Mouse (Mus musculus) layer of hippocampus, postnatal 14 days (tissue): ENCODE data around the gene Ifna14. TPM values are rescaled to one million over a fixed set of nuclear protein-coding genes. Genes with fewer than 3 reads are reported as not detected.
"Not testable (repeated sequence)": the region's sequence is repeated elsewhere in the genome, so short reads cannot be mapped to it uniquely, and the experiment has no call there.

Experiments used
- DNase-seq, 2 experiments: peaks; one replicate each; pipeline ENCODE4 v3.0.0; 2021 to 2022; ENCODE audit warnings: low spot score in 2 of 2, mixed read lengths in 1 of 2
- long read RNA-seq, 2 experiments: library from polyadenylated mRNA; stranded (forward); transcript quantifications; one replicate each; pipeline ENCODE4 v2.0.0; 2021
- total RNA-seq, 2 experiments: library from RNA; stranded (reverse); gene quantifications; 2 replicates each; pipeline ENCODE4 v1.2.3; 2021

Gene Ifna14
- total RNA-seq: not detected
- long read RNA-seq, experiment 1: 0 reads
- long read RNA-seq, experiment 2: 0 reads

DNA sequence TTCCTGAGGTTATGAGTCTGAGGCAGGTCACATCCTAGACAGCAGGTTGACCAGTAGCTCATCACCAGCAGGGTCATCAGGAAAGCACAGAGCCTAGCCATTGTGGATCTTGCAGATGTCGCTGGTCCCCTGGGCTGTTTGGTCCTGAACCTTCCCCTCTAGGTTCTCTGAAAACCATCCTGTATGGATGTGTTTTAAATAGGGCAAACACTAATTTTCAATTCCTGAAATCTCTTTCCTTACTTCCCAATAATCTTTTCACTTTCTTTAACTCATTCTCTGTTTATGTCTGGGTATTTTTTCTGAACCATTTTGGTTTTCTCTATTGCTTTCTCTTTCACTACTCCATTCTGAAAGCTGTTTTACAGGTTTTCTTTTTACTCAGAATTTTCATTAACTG, at the start of gene Ifna14:
Gene Ifna14 (minus strand): TSS at position 101 of the 400 bp plus-strand sequence.
- DNase-seq: no peak

GRCm38 (mm10) chr4:88603276-88603675, 31.7 kb upstream of the Ifna14 start, which contains the start of gene Ifna12:
TSS of gene Ifna12 (minus strand) at chr4:88603376.
- no peak for DNase-seq

DNA sequence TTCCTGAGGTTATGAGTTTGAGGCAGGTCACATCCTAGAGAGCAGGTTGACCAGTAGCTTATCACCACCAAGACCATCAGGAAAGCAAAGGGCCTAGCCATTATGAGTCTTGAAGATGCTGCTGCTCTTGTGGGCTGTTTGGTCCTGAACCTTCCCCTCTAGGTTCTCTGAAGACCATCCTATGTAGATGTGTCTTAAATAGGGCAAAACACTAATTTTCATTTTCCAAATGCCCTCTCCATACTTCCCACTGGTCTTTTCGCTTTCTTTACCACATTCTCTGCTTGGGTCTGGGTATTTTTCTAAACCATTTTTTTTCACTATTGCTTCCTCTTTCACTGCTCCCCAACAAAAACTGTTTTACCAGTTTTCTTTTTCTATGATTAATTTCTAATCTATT, 20.7 kb upstream of the Ifna14 start, which contains the start of gene Ifna9:
Gene Ifna9 (minus strand): TSS at position 101 of the 400 bp plus-strand sequence.
- no peak for DNase-seq

GRCm38 (mm10) chr4:88561791-88562190, 9.8 kb downstream of the Ifna14 start:
- DNase-seq: no peak

- DNase-seq: not testable (repeated sequence)
Measured at GRCm38 (mm10) chr4:88558145-88558544, 13.5 kb downstream of the Ifna14 start, which contains the start of gene Ifna15. TSS of gene Ifna15 (minus strand) at chr4:88558245.

GRCm38 (mm10) chr4:88550161-88550945, 21.2 kb downstream of the Ifna14 start:
- peak; percentile 27 to 58 for DNase-seq

DNA sequence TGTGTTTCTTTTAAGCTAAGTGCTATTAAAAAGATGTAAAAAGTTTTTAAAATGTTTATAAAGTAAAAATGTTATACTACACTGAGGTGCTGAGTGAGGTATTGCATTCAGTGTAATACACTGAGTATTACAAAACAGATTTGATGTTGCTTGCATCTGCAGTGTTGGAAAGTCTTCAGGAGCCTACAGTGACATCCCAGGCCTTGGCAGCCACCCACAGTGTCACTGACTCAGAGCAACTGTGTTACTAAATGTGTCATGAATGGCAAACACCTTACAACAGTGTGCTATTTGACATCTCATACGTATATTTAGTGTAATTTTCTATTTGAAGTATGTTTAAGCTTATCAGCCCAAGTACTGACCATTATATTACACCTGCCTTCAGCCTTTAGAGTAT, 23.6 kb downstream of the Ifna14 start:
- DNase-seq: no peak

- DNase-seq: peak; percentile 15 to 80
Measured at GRCm38 (mm10) chr4:88543649-88544234, 27.9 kb downstream of the Ifna14 start.

DNA sequence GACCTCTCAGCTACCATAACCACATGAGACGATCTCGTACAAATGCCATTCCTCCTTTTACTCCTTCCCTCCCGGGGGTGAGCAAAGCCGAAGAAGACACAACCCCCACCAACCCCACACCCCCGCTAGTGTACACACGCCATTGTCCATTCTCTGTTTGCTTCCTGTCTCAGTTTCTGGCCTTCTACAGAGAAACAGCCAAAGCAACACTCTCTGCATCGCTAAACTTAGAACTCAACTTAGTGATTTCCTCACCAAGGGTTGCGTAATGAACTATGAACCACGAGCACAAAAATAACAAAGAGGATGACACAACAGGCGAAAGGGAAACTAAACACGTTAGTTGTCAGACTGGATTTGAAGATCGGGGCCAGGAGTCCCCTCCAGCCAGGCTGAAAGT, 34.3 kb downstream of the Ifna14 start:
- DNase-seq: no peak

GRCm38 (mm10) chr4:88536640-88537039, 35.0 kb downstream of the Ifna14 start:
- DNase-seq: no peak

DNA sequence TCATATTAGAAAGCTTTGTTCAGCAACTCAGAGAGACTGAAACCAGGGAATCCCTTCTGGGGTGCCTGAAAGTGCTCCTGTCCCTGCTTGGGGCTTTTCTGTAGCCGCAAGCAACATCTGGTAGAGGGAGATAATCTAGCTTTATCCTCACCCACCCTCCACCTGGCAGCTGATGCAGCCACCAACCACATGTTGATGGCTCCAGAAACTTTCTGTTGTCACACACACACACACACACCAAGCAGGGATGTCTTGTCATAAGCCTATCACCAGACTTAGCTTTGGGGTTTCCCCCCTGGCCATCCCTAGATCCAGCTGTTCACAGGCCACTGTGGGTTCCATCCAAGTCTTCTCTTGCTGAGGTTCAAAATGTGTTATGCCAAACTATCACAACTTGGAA, 35.9 kb downstream of the Ifna14 start:
- no peak for DNase-seq

DNA sequence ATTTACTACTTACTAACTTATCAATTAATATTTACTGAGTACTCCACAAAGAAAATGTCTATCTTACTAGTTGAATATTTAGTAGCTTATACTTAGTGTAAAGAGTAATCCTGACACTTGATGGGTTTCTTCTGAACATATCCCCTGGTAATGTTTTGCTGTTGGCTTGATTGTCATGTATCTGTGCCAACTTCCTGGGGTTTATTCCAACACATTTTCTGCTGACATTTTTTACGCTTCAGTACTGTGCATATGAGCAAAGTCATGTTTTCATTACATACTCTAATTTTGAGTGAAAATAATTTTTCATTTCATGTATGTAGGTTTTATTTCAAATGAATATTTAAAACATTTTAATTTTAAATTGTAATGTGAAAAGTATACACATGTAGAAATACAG, 36.7 kb downstream of the Ifna14 start:
- DNase-seq: no peak

DNA sequence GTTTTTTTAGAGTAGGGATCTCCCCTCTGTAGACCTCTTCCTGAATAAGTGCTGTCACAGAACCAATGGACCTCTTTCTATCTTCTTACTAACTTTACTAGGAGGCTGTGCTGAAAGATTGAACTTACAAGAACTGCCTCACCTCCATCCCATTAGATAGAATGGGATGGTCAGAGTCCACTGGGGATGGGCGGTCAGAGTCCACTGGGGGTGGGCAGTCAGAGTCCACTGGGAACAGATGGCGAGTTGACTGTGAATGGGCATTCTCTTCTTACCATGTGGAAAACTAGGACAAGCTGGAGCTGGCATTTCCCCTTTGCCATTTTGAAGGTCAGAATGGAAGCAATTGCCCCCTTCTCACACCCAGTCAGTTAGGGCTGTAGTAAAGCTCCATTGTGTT, 38.1 kb downstream of the Ifna14 start:
- DNase-seq: no peak

GRCm38 (mm10) chr4:88530892-88531291, 40.7 kb downstream of the Ifna14 start:
- DNase-seq: no peak

- no peak for DNase-seq
Measured at GRCm38 (mm10) chr4:88530271-88530670, 41.3 kb downstream of the Ifna14 start.

DNA sequence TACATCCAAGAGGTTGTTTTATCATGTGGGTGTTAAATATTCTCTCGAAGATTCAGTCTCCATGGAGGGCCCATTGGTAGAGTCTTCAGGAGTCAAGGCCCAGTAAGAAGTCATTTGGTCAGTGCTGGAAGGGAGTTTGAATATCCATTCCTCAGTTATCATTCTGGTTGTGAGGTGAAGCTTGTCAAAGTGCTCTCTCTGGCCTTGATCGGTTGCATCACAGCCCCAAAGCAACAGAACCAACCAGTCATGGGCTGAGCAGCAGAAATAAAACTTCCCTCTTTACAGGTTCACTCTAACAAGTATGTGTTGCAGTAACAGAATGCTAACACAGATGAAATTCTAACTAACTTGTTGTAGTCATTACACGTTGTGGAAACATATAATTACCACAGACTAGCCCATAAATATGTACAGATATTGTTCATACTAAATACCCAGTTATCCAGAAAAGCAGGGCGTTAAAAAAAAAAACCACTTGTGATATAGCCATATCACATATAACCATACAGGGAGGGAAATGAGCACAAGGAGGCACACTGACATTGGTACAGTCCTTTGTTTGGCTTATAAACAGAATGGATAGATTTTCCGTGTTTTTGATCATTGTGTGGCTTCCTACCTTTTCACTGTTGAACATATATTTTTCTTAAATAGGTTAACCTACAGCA, 45.1 kb downstream of the Ifna14 start:
- no peak for DNase-seq

DNA sequence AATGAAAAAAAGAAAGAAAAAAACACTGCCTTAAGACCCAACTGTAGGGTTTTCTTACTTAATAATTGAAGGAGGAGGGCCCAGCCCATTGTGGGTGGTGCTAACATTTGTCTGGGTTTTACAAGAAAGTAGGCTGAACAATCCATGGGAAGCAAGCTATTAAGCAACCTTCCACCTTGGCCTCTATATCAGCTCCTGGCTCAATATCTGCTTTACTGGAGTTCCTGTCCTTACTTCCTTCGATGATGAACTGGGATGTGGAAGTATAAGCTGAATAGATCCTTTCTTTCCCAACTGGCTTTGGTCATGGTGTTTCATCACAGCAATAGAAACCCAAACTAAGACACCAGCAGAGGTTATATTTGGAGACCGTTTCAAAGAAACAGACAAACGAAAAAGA, 46.2 kb downstream of the Ifna14 start:
- DNase-seq: no peak

GRCm38 (mm10) chr4:88523241-88523640, 48.4 kb downstream of the Ifna14 start:
- DNase-seq: no peak

DNA sequence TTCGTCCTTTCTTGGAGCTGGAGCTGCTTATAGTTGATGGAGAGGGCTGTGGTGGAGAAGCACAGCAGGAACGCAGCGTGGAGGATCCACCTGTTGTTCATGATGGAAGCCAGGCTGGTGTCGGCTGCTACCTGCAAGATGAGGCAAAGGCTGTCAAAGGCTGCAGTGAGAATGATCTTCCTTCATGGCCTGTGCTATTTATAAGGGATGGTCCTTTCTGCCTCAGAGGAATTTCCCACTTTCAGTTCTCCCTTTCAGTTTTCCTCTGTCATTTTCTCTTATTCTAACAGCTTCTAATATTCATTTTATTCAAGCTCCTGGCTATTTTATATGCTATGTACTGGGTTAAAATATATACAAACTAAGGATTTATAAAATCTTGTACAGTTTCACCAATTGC, 48.9 kb downstream of the Ifna14 start, which contains the start of gene Ifnb1:
Gene Ifnb1 (minus strand): TSS at position 101 of the 400 bp plus-strand sequence.
- no peak for DNase-seq
